Mouse (Mus musculus) retina, postnatal 7 days (tissue): Measurements from ENCODE around the gene Zbtb16.

Source experiments
- DNase-seq: peaks from one replicate; pipeline ENCODE4 v3.0.0-alpha.2; 2012; ENCODE audit warnings: low read depth, low spot score

Zbtb16 gene

DNA sequence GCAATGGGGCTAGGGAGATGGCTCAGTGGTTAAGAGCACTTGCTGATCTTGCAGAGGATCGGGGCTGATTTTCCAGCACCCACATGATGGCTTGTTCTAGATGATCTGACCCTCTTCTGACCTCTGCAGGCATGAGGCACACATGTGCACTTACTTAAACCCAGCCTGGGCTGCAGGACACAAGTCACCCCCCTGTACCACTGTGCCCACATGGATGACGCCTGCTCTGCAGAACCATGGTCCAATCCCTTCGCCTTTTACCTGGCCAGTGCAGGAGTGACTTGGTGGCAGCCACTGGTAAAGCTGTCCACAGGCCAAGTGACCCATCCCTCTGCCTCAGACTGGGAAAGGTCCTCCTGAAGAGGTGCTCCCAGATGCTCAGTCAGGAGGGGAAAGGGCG lies 67.1 kb downstream of the Zbtb16 start:
- DNase-seq = no peak

DNA sequence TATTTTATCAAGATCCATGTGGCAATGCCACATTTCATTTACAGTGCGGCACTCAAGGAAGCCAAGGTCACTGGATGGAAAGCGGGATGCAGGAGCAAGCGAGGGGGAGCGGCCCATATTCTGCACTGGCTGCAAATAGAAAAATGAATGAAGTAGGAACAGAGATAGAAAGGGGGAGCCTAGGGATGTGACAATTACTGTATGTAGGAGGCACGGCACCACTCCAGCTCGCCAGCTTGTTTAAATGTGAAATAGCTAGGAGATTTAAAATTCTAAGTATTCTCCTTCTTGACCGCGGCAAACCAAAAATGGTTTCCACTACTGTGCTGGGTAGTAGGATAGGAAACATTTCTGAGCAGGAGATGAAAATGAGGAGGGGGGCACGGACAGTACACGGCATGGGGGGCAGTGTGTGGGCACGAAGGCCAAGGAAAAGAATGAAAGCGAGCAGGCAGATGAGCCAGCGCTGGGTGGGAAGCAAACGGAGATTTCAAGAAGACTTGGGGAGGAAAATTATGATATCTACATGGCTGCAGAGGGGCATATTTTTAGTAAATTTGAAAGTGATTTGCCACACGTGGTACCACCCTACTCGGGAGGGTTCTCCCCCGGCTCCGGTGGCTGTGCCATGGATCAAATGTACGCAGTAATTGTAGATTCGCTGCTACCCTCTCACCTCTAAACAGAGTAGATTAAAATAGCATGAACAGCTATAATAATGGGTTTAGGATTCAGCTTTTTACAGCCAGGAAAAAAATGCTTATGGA lies 68.2 kb downstream of the Zbtb16 start:
- DNase-seq = no peak

GRCm38 (mm10) chr9:48765927-48766326 lies 70.1 kb downstream of the Zbtb16 start:
- DNase-seq = no peak

DNA sequence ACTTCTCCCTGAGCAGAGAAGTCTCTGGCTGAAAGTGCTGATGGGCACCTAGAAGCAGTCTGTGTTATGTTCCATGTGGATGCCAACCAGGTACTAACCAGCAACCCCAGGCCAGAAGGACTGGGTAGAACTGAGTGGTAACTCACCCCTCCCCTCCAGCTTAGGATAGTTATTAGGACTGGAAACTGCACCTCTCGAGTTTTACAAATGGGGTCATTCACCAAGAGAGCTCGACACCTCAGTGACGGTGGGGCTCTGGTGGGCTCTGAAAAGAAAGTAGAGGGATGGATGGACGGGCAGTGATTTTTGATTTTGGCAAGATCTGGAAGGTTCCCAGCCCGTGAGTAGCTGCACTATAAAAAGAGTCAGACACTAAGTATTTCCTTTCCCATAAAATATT lies 71.7 kb downstream of the Zbtb16 start:
- no peak for DNase-seq

DNA sequence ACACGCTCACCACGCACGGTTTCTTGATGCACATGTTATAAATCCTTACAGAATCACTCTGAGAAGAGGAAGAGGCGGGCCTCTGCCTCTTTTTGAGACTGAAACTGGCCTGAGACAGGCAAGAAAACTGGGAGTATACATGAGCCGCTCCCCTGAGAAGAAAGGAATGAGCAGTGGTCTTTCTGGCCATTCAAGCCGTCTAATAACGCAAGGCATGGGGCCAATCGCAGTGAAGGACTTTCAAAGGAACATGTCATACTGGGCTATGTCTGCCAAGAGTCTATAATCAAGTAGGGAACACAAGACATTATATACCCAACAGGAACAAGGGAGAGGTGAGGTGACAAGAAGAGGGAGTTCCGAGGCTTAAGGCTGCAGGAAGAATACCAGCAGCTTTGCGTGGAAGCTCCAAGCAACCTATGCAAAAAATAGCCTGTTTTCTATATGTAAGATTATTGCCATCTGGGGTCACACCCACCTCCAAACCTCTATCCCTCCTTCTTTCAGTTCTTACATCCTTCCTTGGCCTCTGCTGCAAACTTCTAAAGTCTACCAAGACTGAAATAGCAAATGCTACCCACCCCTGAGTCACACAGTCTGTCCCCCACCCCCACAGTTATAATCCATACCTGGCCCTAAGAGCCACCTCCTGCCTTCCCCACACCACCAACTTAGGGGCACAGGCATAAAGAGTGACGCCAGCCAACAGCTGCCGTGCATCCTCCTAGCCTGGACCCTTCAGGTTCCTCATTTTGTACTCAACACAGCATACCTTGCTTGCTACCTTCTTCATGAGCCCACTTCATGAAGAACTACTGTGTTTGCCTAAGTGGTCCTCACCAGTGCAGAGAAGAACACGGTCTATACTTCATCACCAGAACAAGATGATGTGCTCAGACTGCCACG lies 74.0 kb downstream of the Zbtb16 start:
- no peak for DNase-seq

- no peak for DNase-seq
Observed at GRCm38 (mm10) chr9:48761175-48761556, 74.9 kb downstream of the Zbtb16 start.

GRCm38 (mm10) chr9:48760449-48761174 lies 75.4 kb downstream of the Zbtb16 start:
- DNase-seq = peak; percentile 35

- DNase-seq = no peak
Observed at GRCm38 (mm10) chr9:48759098-48759497, 76.9 kb downstream of the Zbtb16 start.

- no peak for DNase-seq
Observed at GRCm38 (mm10) chr9:48757650-48758580, 78.1 kb downstream of the Zbtb16 start.

DNA sequence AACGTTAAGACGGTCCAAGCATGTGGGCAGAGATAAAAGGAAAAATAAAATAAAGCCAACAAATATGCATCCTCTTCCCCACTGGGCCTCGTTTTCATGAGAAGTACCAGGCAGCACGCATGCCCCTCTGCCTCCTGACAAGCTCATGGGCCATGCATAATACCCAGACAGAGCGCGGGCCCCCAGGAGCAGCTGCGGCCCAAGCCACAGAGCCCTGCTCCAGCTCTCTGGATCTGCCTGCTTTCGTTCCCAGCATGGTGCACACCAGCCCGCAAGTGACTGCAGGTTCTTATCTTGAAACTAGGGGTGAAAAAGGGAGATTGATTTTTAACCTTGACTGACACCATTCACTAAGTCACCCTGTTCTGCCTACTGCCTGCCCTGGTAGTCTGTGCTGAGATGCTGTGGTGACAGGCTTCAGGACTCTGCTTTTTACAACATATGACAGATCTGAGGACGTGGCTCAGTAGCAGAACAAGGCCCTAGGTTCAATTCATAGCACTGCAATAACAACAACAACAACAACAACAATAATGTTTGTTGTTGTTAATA lies 79.7 kb downstream of the Zbtb16 start:
- DNase-seq = no peak

GRCm38 (mm10) chr9:48755438-48756070 lies 80.5 kb downstream of the Zbtb16 start:
- DNase-seq = no peak

GRCm38 (mm10) chr9:48754418-48754817 lies 81.6 kb downstream of the Zbtb16 start:
- DNase-seq = no peak

DNA sequence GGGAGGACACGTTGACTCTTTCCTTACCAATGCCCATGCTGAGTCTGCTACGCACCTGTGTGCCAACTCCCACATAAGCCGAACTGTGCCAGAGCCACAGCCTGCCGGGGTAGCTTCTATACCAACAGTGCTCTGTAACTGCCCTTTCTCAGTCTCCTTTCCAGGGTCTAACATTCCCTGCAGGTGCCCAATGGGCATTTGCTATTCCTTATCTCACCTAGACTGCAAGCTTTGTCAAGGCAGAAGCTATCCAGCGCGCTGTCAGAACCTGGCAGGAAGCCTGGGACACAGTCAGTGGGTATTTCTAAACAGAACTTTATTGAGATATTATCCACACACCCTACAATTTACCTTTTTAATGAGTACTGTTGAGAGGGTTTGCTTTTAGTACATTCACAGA lies 82.1 kb downstream of the Zbtb16 start:
- no peak for DNase-seq

DNA sequence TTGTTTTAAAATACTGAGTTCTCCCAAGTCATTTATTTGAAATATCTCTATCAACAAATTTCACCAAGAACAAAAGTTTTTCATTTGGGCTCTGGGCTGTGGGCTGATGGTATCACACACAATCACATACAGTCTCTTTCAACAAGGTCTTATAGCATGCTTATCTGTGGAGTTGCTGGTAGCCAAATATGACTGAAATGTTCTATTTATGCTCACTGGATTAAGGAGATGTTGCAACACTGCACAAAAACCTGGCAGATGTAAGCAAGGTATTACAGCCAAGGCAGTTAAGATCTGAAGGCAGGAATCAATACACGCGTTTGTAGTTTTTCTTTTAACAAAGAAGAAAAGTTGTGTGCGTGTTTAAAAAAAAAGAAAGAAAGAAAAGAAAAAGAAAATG lies 84.1 kb downstream of the Zbtb16 start:
- DNase-seq = no peak

DNA sequence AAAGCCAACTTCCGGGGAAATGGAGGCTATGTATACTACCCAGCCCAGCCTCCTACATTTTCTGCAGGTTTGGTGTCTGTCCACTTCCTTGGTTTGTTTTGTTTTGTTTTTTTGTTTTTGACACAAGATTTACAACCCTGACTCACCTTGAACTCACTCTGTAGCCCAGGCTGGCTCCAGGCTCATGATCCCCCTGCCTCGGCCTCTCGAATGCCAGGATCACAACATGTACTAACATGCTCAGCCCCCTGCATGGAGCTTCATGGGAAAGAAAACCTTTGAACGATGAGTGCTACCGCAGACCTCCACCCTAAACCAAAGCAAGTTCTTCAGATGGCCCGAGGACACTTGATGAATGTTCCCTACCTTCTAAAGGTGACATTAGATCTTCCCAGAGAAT lies 86.4 kb downstream of the Zbtb16 start:
- DNase-seq = no peak

DNA sequence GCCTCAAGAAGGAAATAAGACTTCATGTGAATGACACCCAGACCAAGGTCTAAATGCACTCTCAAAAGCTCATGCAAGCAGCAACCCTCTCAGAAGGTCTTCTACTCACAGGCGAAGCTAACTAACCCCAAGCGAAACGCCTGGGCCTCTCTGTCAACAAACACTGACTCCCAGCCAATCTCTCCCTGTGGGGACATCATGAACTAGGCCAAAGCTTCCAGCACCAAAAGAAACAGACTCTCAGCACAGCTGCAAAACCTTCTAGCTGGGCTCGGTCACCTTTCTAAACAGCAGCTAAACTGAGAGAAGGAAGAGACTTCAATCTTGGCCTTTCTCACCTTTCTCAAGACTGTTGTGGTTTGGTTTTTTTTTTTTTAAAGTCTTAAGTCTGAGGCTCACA lies 86.9 kb downstream of the Zbtb16 start:
- no peak for DNase-seq

- no peak for DNase-seq
Observed at GRCm38 (mm10) chr9:48748761-48749160, 87.3 kb downstream of the Zbtb16 start.

DNA sequence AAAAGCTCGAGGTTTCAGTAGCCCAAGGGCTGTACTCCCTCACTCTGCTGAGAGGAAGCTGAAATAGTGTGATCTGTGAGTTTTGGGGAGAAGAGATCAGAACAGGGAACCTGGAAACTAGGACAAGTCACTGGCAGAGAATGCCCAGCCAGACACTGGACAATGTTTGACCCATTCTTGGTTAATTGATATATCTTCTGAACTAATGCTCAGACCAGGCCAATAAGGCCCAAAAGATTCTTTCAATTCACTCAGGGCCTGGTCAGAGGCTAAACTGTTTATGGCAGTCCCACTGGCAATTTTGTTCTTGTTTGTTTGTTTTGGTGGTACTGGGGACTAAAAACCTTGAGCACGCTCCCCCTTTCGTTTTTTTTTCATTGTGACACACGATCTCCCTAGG lies 87.8 kb downstream of the Zbtb16 start:
- DNase-seq = no peak

GRCm38 (mm10) chr9:48746506-48746905 lies 89.5 kb downstream of the Zbtb16 start:
- no peak for DNase-seq
